Mouse (Mus musculus) heart, embryonic 10.5 days (tissue): ENCODE results near the gene Tmc4. TPM values are rescaled to one million over a fixed set of nuclear protein-coding genes. Genes with fewer than 3 reads are reported as not detected.
A peak's percentile ranks its signal among the peaks of the same experiment; 100 is the strongest.

Experiments used
- microRNA-seq: library from miRNA; unstranded; fragments of <30 nt; microRNA quantifications from one replicate; pipeline ENCODE4, GENCODE M21; 2017
- polyA plus RNA-seq: library from polyadenylated mRNA; unstranded; fragments of >200 nt; fragmentation: Nextera tagmentation; extraction: Ambion mirVana; gene quantifications from 2 replicates; pipeline ENCODE4 v1.2.1, GENCODE M21; 2016

Tmc4 gene
- polyA plus RNA-seq, 1 experiment from 2014 or later: 8.5 TPM

Small RNAs within 50 kb of the gene (microRNA-seq; reads per million reads assigned to microRNA genes)
- gene Mir3572: 3.8 reads per million, percentile 10 among the genes with 10 or more reads in this experiment

Other genes starting within 250 kb of the Tmc4 start
- gene Tarm1, start 174.9 kb downstream of the Tmc4 start, polyA plus RNA-seq: not detected in 2 replicates
- gene Oscar, start 61.4 kb downstream of the Tmc4 start, polyA plus RNA-seq: 0.16 and 0.27 TPM in 2 replicates
- gene Ndufa3, start 60.2 kb downstream of the Tmc4 start, polyA plus RNA-seq: 486 and 602 TPM in 2 replicates
- 19.4 and 34.5 TPM in 2 replicates for gene Tfpt, start 47.6 kb downstream of the Tmc4 start, polyA plus RNA-seq
- 90.1 and 121 TPM in 2 replicates for gene Prpf31, start 47.6 kb downstream of the Tmc4 start, polyA plus RNA-seq
- 40.7 and 56.4 TPM in 2 replicates for gene Cnot3, start 32.3 kb downstream of the Tmc4 start, polyA plus RNA-seq
- 19.5 and 19.6 TPM in 2 replicates for gene Leng1, start 11.7 kb downstream of the Tmc4 start, polyA plus RNA-seq
- 221 and 268 TPM in 2 replicates for gene Tsen34, start 15.3 kb upstream of the Tmc4 start, polyA plus RNA-seq
- gene Mboat7, start 16.0 kb upstream of the Tmc4 start, polyA plus RNA-seq: 32.7 and 40.4 TPM in 2 replicates
- 973 and 1,162 TPM in 2 replicates for gene Rps9, start 26.4 kb upstream of the Tmc4 start, polyA plus RNA-seq
- gene Pirb, start 42.8 kb upstream of the Tmc4 start, polyA plus RNA-seq: 0.05 and 0.16 TPM in 2 replicates
- not detected in 2 replicates for gene Gm15448, start 148.1 kb upstream of the Tmc4 start, polyA plus RNA-seq
- not detected in 2 replicates for gene Pira2, start 167.5 kb upstream of the Tmc4 start, polyA plus RNA-seq
- gene Gm14548, start 220.6 kb upstream of the Tmc4 start, polyA plus RNA-seq: not detected in 2 replicates
- not detected in 2 replicates for gene Lilra6, start 237.9 kb upstream of the Tmc4 start, polyA plus RNA-seq